Mouse (Mus musculus) gastrocnemius, postnatal 25 days (tissue): ENCODE measurements around the gene Itgb8. TPM values are rescaled to one million over a fixed set of nuclear protein-coding genes. Genes with fewer than 3 reads are reported as not detected.

ENCODE experiments used
- DNase-seq: peaks from one replicate; pipeline ENCODE4 v3.0.0; 2022
- total RNA-seq, 2 experiments: library from RNA; stranded (reverse); gene quantifications; 1 replicate in 1 of 2; 2 replicates in 1 of 2; pipeline ENCODE4 v1.2.3; 2021

Itgb8 gene
- total RNA-seq, 2 experiments from 2014 or later: 0.75 to 0.90 TPM

DNA sequence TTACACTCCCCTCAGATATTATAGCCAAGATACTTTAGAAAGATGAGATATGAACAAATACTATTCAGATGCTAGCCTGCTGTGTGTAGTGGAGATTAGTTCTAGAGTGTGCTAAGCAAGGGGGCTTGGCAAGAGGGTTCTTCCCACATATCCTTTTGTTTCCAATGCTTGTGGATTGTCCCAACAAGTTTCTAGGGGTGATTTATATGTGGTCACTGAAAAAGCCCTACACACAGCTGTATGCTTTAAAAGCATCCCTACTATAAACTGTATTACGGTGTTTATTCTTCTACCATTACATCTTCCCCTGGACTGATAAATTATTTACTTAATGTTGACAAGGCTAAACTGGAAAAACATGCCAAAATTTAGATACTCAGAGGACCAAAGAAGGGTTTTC is 92.6 kb downstream of the Itgb8 start:
- no peak for DNase-seq

DNA sequence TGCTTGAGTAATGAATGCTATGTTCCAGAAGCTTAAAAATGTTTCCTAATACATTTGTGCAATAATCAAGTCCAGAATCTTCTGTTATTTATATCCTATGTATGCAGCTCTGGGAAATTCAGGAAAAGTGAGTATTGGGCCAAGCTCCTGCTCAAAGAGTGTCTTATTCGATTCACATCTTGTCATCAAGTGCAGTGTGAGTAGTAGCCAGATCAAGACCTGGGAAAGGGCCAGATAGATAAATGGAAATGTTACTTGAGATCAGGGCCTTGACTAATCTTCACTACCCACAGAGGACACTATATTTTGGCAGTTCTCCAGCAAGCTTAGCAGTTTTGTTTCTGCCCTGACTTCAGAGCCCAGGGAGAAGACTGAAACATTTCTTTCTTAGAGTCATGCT is 100.7 kb downstream of the Itgb8 start:
- DNase-seq: no peak

DNA sequence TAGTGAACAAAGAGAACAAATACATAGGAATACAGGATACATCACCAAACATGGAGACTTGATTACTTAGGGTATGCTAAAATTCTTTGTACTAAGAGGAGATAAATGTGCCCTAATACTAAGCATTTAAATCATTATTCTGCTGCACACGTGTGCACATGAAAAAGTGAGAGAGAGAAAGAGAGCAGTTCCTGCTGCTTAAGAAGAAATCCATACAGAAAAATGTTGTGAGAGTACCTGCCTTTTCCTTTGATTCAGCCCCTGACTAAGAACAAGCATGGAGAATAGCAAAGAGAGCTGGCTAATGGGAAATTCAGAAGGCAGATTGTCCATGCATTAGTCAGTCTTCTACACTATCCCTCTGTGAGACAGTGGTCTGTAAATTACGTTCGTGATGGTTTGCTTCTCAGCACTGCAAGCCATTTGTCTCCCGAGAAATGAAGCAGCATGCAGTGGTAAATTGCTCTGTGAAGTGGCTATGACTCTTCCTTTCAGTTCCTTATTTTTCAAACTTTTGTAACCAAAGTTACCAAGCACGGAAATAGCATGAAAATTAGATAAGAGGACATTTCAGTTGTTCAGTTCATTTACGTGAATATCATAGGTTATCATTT is 125.0 kb downstream of the Itgb8 start:
- DNase-seq: no peak

DNA sequence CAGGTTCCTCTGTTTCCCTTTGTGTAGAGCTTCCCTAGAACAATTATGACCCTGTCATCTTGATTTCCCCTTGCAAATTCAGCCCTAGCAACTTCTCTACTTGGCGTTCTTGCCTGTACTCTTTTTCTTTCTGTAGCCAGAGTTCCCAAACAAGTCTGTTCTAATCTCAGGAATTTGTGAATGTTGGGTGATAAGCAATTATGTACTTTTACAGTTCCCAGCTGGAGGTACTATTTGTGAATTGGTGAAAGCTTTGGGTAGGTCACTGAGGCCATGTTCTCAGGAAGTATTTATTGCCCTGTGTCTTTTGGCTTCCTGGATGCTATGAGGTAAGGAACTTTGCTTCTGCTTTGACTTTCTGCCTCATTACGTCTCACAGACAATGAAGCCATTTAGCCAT is 128.5 kb downstream of the Itgb8 start:
- DNase-seq: no peak

Other genes starting within 250 kb of the Itgb8 start
- gene Macc1, start 75.5 kb upstream of the Itgb8 start, total RNA-seq: not detected